Mouse (Mus musculus) limb, embryonic 15.5 days (tissue): ENCODE measurements around the gene Gm20479. TPM values are rescaled to one million over a fixed set of nuclear protein-coding genes. Genes with fewer than 3 reads are reported as not detected.

ENCODE experiments used
- ATAC-seq: fragments of 200-750 bp; cut with Nextera tagmentation; 2 replicates; pipeline ENCODE4 v1.8.0; 2017; ENCODE audit warnings: low read depth, moderate TSS enrichment; ENCODE audit not compliant: insufficient number of reproducible peaks, low FRiP score, low TSS enrichment
- H3K27ac ChIP-seq: fragments of 300-500 bp; sonication (generic); 2 replicates; pipeline ENCODE4 v1.5.1; 2015; ENCODE audit warnings: moderate library complexity, mild to moderate bottlenecking, inconsistent platforms
- H3K27me3 ChIP-seq: fragments of 300-500 bp; sonication (generic); 2 replicates; pipeline ENCODE4 v1.6.1; 2015; ENCODE audit warnings: inconsistent platforms
- H3K36me3 ChIP-seq: fragments of 300-500 bp; sonication (generic); 2 replicates; pipeline ENCODE4 v1.6.1; 2015; ENCODE audit warnings: inconsistent platforms
- H3K4me1 ChIP-seq: fragments of 300-500 bp; sonication (generic); 2 replicates; pipeline ENCODE4 v1.6.1; 2015; ENCODE audit warnings: inconsistent platforms
- H3K4me2 ChIP-seq: fragments of 300-500 bp; sonication (generic); 2 replicates; pipeline ENCODE4 v1.6.1; 2015; ENCODE audit warnings: mild to moderate bottlenecking, inconsistent platforms
- H3K4me3 ChIP-seq: fragments of 300-500 bp; sonication (generic); 2 replicates; pipeline ENCODE4 v1.5.1; 2015; ENCODE audit warnings: mild to moderate bottlenecking, inconsistent platforms
- H3K9ac ChIP-seq: fragments of 300-500 bp; sonication (generic); 2 replicates; pipeline ENCODE4 v1.6.1; 2015; ENCODE audit warnings: inconsistent platforms
- H3K9me3 ChIP-seq: fragments of 300-500 bp; sonication (generic); 2 replicates; pipeline ENCODE4 v1.6.1; 2016; ENCODE audit warnings: inconsistent platforms
- WGBS: fragments of 180-500 bp; shearing (Covaris S2); methylation state at CpG from one replicate; pipeline ENCODE4 v1.1.7; 2015; 5-methylcytosine and 5-hydroxymethylcytosine counted together
- polyA plus RNA-seq: library from polyadenylated mRNA; unstranded; fragments of >200 nt; fragmentation: Nextera tagmentation; extraction: Ambion mirVana; gene quantifications from 2 replicates; pipeline ENCODE4 v1.2.1, GENCODE M21; 2015

Gene Gm20479
- polyA plus RNA-seq, 1 experiment from 2014 or later, result 0.31 TPM

DNA sequence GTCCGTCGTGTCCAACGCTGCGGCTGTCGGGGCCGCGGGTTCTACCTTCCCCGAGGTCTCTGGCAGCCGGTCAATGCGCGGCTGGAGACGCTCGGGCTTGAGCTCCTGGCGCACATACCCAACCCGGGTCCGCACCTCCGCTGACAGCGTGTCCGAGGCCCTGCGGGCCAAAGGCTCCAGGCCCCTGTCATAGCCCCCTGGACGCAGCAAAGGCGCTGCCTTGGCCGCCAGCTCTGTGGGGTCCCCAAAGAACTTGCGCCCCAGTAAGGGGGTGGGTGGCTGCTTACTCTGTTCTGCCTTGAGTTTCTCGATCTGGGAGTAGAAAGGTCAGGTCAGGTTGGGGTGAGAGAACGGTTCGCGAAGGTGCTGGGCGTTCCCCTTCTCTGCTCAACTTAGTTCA lies 7.2 kb upstream of the Gm20479 start:
- no peak overlapping the region for H3K9ac ChIP-seq
- no peaks in the 10 kb centered on the region for H3K9me3 ChIP-seq
- peaks cover 68% of the 10 kb centered on the region for H3K27me3 ChIP-seq
- WGBS, result 3% methylated on average over 29 of the region's 29 CpGs
- no peaks in the 10 kb centered on the region for H3K36me3 ChIP-seq
- no peak for ATAC-seq
- H3K4me1 ChIP-seq, result peaks cover 24% of the 10 kb centered on the region
- no peak overlapping the region for H3K27ac ChIP-seq
- H3K4me2 ChIP-seq, result no peak overlapping the region
- 0 out of 2 replicates have a peak overlapping the region, but pooled peaks have one; percentile 4 for H3K4me3 ChIP-seq

DNA sequence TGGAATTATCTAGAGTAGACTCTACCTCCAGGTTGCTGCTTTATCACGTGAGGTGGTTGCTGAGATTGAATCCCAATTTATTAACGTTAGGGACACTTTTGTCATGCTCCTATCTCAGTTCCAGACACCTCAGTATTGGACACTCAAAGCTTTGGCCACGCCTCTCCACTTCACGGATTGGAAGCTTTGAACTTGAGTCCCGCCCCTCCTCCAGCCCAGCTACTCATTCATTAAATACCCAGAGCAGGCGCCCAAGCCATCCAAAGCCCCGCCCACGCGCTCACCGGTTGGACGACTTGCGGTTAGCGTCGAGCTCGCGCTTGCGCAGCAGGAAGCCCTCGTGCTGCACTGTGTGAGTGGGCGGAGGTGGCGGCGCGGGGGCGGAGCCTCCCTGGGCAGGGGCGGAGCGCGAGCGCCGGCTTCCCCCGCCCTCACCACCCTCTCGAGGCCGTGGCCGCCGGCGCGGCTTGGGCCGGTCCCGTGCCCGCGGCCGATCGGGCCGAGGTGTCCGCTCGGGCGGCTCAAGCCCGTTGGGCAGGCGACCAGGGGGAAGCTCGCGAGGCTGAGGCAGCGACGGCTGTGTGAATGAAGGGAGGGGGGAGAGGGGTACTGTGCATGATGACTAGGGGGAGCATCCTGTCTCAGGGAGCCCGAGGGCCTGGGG lies 4.2 kb upstream of the Gm20479 start:
- peak overlapping the region; percentile 90 for H3K4me2 ChIP-seq
- under 1% methylated on average over 51 of the region's 52 CpGs for WGBS
- peak overlapping the region; percentile 52 for H3K4me3 ChIP-seq
- no peaks in the 10 kb centered on the region for H3K9me3 ChIP-seq
- ATAC-seq, result peak; percentile 93
- peaks cover 27% of the 10 kb centered on the region for H3K4me1 ChIP-seq
- H3K9ac ChIP-seq, result peak overlapping the region; percentile 61
- no peak overlapping the region for H3K27ac ChIP-seq
- no peaks in the 10 kb centered on the region for H3K36me3 ChIP-seq
- H3K27me3 ChIP-seq, result peaks cover 61% of the 10 kb centered on the region

DNA sequence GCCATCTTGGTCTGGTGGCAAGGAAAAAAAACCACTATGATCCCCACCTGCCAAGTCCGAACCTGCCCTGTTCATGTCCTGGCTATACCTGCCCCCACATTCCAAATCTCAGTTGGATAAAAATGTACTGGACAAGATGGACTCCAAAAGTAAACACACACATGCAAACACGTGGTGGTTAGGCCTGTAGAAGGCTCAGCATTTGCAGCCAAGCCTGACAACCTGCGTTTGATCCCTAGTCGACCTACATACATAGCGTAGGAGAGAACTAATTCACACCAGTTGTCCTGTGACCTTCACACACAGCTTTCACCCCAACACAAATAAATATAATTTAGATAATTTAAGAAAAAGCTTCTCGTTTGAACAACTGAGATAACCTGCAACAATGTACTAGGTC lies 3.5 kb upstream of the Gm20479 start:
- Histone ChIP-seq H3K27me3 (peaks cover 56% of the 10 kb centered on the region), H3K4me3 (peak overlapping the region; percentile 52; the same call in 1 of the 2 replicates), H3K27ac (no peak overlapping the region), H3K4me1 (peaks cover 31% of the 10 kb centered on the region), H3K4me2 (peak overlapping the region; percentile 90; the same call in 1 of the 2 replicates), H3K9me3 (no peaks in the 10 kb centered on the region), H3K36me3 (no peaks in the 10 kb centered on the region), H3K9ac (no peak overlapping the region)
- 50% methylated on average over 6 of the region's 6 CpGs for WGBS
- no peak for ATAC-seq

DNA sequence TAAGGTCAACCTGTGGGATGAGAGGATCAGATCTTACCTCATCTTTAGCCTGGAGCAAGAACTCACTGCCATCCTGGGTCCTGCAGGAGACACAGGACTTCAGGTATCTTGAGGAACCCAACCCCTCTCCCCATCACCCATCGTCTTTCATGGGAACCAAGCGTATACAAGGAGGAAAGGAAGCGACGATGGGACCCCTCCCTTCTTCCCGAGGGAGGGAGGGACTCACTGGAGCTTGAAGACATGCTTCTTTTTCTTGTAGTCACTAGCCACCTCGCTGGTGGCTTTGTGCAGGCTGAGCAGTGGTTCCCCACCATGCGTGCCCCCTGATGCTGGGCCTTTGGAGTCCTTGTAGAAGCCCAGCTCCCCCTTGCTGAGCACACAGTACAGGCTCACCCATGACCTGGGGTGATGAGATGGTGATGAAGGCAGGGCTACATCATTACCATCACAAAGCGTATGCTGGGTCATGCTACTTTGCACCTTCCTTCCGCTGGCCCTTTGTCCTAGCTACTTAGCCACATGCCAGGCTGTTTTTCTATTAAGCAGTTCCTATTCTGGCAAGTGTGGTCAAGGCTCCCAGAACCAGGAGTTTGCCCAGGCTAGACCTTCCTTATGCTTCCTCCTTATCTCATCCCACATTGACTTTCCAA lies 2.6 kb upstream of the Gm20479 start:
- peaks cover 35% of the 10 kb centered on the region for H3K4me1 ChIP-seq
- H3K4me2 ChIP-seq, result no peak overlapping the region
- no peak overlapping the region for H3K4me3 ChIP-seq
- no peaks in the 10 kb centered on the region for H3K9me3 ChIP-seq
- no peaks in the 10 kb centered on the region for H3K36me3 ChIP-seq
- no peak overlapping the region for H3K9ac ChIP-seq
- peaks cover 47% of the 10 kb centered on the region for H3K27me3 ChIP-seq
- ATAC-seq, result no peak
- 84% methylated on average over 9 of the region's 9 CpGs for WGBS
- H3K27ac ChIP-seq, result no peak overlapping the region

DNA sequence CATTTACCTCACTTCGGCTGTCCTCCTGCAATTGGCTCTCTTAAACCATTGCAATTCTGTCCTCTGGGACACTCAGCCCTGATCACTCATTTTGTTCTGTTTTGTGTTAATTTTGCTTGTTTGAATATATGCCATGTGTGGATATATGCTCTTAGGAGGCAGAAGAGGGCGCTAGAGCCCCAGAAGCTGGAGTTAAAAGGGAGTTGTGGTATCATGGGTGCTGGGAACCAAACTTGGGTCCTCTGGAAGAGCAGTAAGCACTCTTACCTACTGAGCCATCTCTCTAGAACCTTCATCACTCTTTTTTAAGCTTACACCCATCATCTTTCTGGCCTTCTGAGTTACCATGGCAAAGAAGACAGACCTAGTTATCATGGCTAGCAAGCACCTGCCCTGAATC lies 1.9 kb upstream of the Gm20479 start:
- WGBS, result 67% methylated on average over 2 of the region's 2 CpGs
- no peaks in the 10 kb centered on the region for H3K36me3 ChIP-seq
- no peak overlapping the region for H3K9ac ChIP-seq
- no peaks in the 10 kb centered on the region for H3K9me3 ChIP-seq
- ATAC-seq, result no peak
- H3K4me1 ChIP-seq, result peaks cover 37% of the 10 kb centered on the region
- no peak overlapping the region for H3K4me2 ChIP-seq
- H3K4me3 ChIP-seq, result no peak overlapping the region
- no peak overlapping the region for H3K27ac ChIP-seq
- H3K27me3 ChIP-seq, result peaks cover 41% of the 10 kb centered on the region

- Histone ChIP-seq H3K4me2 (no peak overlapping the region), H3K36me3 (peaks cover 2% of the 10 kb centered on the region), H3K4me1 (peaks cover 33% of the 10 kb centered on the region), H3K4me3 (no peak overlapping the region), H3K9me3 (no peaks in the 10 kb centered on the region), H3K27ac (no peak overlapping the region), H3K27me3 (peaks cover 29% of the 10 kb centered on the region), H3K9ac (no peak overlapping the region)
- no peak for ATAC-seq
- WGBS, result 21% methylated on average over 3 of the region's 3 CpGs
Observed at GRCm38 (mm10) chr7:27357595-27357978, 368 bp upstream of the Gm20479 start.

DNA sequence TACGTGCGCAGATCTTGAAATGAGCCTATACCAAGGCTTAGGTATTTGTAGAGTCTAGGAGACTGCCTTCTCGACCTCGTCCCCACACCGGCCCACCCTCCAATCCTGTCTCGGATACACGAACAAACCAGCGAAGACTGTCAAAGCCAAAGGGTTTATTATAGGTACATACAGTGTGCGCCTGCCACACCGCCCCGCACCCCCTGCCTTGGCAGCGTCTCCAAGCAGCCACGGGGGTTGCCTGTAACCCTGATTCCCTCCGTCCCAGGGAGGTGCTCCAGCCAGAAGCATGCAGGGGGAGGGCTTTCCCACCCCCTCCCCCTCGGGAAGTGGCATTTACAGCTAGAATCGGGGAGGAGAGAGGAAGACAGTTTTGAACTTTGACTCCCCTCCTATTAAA lies 971 bp downstream of the Gm20479 start:
- H3K9me3 ChIP-seq, result no peaks in the 10 kb centered on the region
- peaks cover 24% of the 10 kb centered on the region for H3K27me3 ChIP-seq
- 2% methylated on average over 16 of the region's 16 CpGs for WGBS
- peak overlapping the region; percentile 79 for H3K4me3 ChIP-seq
- H3K36me3 ChIP-seq, result peaks cover 13% of the 10 kb centered on the region
- no peak overlapping the region for H3K27ac ChIP-seq
- no peak overlapping the region for H3K9ac ChIP-seq
- ATAC-seq, result peak; percentile 32
- peaks cover 27% of the 10 kb centered on the region for H3K4me1 ChIP-seq
- peak overlapping the region; percentile 62 for H3K4me2 ChIP-seq

DNA sequence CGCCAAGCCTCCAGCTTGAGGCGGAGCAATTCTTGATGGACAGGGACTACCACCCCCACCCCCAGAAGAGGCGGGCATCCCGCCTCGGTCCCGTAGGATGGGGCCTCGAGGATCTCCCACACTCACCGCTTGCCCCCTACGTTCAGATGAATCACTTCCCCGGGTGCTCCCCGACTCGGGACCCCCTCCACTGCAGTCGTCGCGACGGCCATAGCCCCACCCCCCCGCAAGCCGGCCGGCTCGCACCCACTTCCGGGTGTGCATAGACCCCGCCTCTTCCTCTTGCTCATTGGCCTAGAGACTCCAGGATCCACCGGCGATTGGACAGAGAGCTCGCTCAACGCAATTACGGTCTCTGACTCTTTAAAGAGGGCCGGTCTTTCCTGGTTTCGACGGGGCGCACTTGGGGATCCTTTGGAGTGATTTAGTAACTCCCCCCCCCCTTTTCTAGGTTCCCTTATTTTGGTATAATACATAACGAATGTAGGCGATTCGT lies 1.4 kb downstream of the Gm20479 start, which contains the start of gene Shkbp1:
Gene Shkbp1 (minus strand): TSS at position 275 of the 496 bp plus-strand sequence.
- Histone ChIP-seq H3K4me1 (peaks cover 24% of the 10 kb centered on the region), H3K4me3 (peak within 1 kb of the TSS; percentile 79), H3K27ac (peak within 1 kb of the TSS; percentile 43), H3K4me2 (peak within 1 kb of the TSS; percentile 62), H3K27me3 (peaks cover 24% of the 10 kb centered on the region), H3K36me3 (peaks cover 15% of the 10 kb centered on the region), H3K9ac (peak within 1 kb of the TSS; percentile 42), H3K9me3 (no peaks in the 10 kb centered on the region)
- ATAC-seq, result peak; percentile 88
- under 1% methylated on average over 34 of the region's 34 CpGs for WGBS

DNA sequence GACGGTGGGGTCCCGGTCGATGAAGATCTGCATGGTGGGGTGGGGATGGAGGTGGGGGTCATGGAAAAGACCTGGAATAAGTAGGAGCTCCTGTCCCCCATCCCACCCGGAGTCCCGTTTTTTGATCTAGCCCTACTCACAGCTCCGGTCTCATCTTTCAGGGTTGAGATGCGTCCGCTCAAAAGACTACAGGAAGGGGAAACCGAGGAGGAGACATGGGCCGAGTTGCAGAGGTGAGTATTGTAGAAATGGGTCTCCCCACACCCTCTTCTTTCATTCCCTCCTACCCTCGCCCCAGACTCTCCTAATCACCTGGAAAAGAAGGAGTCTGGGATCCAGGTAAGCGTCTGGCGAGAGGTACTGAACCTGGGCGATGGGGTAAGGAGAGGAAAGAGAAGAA lies 2.0 kb downstream of the Gm20479 start:
- H3K27me3 ChIP-seq, result peaks cover 24% of the 10 kb centered on the region
- peaks cover 24% of the 10 kb centered on the region for H3K4me1 ChIP-seq
- peaks cover 20% of the 10 kb centered on the region for H3K36me3 ChIP-seq
- no peak for ATAC-seq
- WGBS, result 8% methylated on average over 14 of the region's 14 CpGs
- H3K27ac ChIP-seq, result no peak overlapping the region; the same call in 1 of the 2 replicates
- H3K4me2 ChIP-seq, result peak overlapping the region; percentile 62
- H3K9ac ChIP-seq, result peak overlapping the region; percentile 42
- peak overlapping the region; percentile 79 for H3K4me3 ChIP-seq
- no peaks in the 10 kb centered on the region for H3K9me3 ChIP-seq

- no peak overlapping the region for H3K27ac ChIP-seq
- H3K27me3 ChIP-seq, result peaks cover 24% of the 10 kb centered on the region
- ATAC-seq, result no peak
- H3K4me2 ChIP-seq, result peak overlapping the region; percentile 62
- peak overlapping the region; percentile 79 for H3K4me3 ChIP-seq
- no peaks in the 10 kb centered on the region for H3K9me3 ChIP-seq
- 48% methylated on average over 4 of the region's 4 CpGs for WGBS
- H3K4me1 ChIP-seq, result peaks cover 24% of the 10 kb centered on the region
- no peak overlapping the region for H3K9ac ChIP-seq
- H3K36me3 ChIP-seq, result peaks cover 23% of the 10 kb centered on the region
Observed at GRCm38 (mm10) chr7:27354783-27355182, 2.4 kb downstream of the Gm20479 start.

DNA sequence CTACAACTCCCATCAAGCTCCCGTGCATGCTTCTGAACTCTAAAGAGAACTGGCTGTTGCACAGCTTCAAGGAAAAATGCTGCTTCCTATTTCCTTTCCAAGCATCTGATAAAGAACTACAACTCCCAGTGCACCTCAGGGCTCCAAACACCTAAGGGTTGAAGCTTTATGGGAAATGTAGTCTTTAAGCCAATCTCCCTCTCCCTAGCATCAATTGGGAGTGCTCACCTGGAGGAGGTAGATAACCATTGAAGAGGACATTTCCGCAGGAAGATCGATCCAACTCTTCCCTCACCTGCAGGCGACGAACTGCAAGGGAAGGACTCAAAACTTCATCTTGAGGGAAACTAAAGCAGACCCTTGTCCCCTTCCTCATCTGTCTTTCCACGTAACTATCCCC lies 3.1 kb downstream of the Gm20479 start:
- WGBS, result 25% methylated on average over 6 of the region's 6 CpGs
- no peak for ATAC-seq
- no peak overlapping the region for H3K9ac ChIP-seq
- no peaks in the 10 kb centered on the region for H3K9me3 ChIP-seq
- H3K4me2 ChIP-seq, result peak overlapping the region; percentile 62
- peaks cover 23% of the 10 kb centered on the region for H3K36me3 ChIP-seq
- H3K4me1 ChIP-seq, result peaks cover 24% of the 10 kb centered on the region
- H3K27me3 ChIP-seq, result peaks cover 24% of the 10 kb centered on the region
- H3K4me3 ChIP-seq, result peak overlapping the region; percentile 79
- H3K27ac ChIP-seq, result no peak overlapping the region

GRCm38 (mm10) chr7:27345444-27345843 lies 11.8 kb downstream of the Gm20479 start:
- Histone ChIP-seq H3K4me2 (no peak overlapping the region), H3K27me3 (no peaks in the 10 kb centered on the region), H3K9me3 (no peaks in the 10 kb centered on the region), H3K4me3 (no peak overlapping the region), H3K36me3 (peaks cover 39% of the 10 kb centered on the region), H3K27ac (no peak overlapping the region), H3K9ac (no peak overlapping the region), H3K4me1 (no peaks in the 10 kb centered on the region)
- ATAC-seq, result no peak
- WGBS, result 22% methylated on average over 6 of the region's 6 CpGs
